Mouse (Mus musculus): Measurements from ENCODE around the gene Socs3.

The Socs3 gene

GRCm38 (mm10) chr11:117918541-117918940 lies 51.3 kb downstream of the Socs3 start:
- no peak for DNase-seq

Measured in kidney, postnatal 25 days (tissue).